Mouse (Mus musculus): ENCODE measurements around the gene Adgrl3.

The Adgrl3 gene

DNA sequence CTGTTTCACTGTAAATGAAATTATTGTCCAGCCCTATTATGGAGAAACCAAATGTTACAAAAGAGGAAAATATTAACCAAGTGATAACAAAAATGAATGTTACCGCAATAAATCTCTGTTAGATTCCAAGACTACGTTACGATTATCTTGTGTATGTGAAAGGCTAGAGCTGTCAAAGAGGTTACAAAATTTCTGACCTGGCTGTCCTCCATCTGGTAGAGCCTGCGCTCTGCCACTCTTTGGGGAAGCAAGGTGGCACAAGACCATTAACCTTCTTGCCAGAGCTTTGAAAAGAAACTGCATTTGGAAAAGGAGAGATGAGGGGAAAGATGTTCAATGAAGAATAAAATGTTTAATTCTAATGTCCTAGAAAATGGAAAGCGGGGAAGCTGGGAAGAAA lies 562.9 kb downstream of the Adgrl3 start:
- no peak for DNase-seq

DNA sequence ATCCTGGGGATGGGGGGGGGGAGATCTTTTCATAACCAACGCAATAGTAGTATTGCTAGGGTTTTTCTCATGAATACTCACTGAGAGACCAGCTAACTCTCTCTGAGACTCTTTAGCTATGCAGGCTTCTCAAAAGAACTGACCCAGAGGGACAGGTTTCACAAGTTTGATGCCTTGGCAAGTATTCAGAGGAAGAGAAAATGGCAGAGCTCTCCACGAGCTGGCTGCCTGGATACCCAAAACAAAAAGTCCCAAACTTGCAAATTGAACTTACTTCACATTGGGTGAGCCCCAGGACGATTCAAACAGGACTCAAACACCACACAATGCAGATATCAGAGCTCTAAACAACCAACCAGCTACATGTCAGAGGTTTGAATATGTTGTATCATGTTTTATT lies 563.5 kb downstream of the Adgrl3 start:
- DNase-seq, result no peak

DNA sequence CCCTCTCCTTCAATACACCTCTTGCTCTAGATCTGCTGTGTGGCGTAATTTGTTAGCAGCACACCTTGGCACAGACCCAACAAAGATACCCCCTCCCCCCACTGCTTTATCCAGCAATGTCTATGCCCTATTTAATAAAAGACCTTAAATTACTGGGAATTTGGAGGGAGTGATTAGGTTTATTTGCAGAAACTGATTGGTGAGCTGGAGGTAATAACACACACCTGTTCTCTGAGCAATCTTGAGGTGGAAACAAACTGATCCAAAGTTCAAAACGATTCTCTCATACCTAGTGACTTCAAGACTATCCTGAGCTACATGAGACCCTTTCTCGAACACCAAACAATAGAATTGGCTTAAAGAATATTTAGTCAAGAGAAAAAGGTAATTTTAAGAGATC lies 565.0 kb downstream of the Adgrl3 start:
- no peak for DNase-seq

DNA sequence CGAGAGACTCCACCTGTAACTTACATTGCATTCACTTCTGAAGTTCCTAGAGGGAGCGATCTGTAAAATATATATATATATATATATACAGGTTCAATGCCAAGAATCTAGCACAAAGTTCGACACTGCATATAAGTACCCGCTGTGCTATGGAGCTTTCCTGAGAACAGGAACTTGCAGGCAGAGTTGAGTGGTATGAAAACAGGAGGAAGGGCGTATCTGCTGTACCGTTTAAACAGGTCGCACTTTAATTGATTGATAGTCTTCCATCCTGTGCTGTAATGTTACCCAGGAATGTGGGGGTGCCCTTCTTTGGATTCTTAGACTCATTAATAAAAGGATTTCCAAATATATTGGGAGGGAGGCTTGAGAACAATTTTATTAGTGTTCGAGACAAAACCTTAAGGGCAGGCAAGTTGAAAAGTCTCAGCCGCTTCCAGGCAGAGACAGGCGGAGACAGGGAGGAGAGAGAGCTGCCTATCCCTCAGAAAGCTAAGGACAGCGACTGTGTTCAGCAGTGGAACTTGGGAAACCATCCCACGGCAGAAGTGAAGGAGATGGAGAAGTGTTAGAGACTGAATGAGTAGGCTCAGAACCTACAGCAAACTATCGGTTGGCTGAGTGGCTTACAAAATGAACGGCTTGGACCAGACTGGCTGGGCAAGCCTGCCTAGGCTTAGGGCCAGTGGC lies 570.2 kb downstream of the Adgrl3 start:
- no peak for DNase-seq

DNA sequence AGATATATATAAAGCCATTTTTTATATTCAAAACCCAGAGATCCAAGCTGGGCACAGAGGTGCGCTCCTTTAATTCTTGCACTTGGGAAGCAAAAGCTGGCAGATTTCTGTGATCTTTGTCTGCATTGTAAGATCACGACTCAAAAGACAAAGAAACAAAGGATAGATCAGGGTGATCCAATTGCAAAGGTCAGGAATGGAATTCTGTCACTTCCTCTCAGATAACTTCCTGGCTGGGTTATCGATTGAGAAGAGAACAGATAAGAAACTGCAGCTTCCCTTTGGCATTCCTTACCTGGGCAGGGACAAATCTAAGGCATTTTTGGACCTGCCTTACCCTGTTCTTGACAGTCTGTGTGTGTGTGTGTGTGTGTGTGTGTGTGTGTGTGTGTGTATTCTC lies 571.5 kb downstream of the Adgrl3 start:
- no peak for DNase-seq

DNA sequence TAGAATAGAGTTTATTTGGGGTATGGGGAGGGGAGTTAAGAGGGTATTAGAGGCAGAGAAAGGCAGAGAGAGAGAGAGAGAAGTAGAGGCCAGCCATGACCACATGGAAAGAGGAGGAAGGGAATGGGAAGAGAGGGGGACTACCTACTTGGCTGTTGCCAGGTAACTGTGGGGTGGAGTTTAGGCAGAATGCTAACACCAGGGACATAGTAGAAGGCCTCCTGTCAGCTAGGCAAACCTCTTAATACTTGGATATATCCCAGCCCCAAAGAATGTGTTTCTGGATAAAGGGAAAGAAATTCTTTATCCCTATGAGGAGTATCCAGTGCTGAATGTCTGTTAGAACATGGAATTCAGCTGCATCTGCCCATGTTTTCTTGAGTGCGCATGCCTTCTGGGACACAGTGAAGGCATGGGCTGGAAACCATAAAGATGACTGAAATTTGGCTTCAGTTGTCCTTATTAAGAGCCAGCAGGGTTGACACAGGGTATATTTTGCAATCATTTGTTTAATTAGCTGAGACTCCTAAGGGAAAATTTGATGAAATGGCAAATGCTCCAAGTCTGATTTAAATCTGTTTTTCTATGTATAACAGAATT lies 573.6 kb downstream of the Adgrl3 start:
- DNase-seq, result no peak

DNA sequence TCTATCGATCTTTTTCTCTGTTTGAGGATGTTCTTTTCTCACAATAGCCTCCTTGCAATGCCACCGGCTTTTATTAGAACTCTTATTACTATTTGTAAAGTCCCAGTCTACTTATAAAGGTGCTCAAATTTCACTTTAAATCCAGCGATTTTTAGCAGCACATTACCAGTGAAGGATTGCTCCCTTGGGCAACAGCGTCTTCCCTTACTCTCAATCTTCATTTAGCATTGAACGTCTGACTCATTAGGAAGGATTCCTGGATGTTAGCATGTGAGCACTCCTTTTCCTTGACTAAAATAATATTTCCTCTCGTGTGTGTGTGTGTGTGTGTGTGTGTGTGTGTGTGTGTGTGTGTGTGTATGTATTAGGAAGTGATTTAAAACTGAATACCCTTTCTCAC lies 578.1 kb downstream of the Adgrl3 start:
- DNase-seq, result no peak

DNA sequence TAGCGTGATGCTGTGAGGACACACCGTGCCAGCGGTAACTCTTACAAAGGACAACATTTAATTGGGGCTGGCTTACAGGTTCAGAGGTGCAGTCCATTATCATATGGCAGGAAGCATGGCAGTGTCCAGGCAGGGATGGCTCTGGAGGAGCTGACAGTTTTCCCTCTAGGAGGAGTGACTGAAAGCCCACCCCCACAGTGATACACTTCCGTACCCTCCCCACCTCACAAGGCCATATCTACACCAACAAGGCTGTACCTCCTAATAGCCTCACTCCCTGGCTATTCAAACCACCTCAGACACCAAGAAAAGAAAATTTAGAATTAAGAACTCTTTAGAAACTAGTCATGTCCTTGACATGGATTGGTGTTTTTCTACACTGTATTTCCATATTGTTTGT lies 583.0 kb downstream of the Adgrl3 start:
- DNase-seq, result no peak

DNA sequence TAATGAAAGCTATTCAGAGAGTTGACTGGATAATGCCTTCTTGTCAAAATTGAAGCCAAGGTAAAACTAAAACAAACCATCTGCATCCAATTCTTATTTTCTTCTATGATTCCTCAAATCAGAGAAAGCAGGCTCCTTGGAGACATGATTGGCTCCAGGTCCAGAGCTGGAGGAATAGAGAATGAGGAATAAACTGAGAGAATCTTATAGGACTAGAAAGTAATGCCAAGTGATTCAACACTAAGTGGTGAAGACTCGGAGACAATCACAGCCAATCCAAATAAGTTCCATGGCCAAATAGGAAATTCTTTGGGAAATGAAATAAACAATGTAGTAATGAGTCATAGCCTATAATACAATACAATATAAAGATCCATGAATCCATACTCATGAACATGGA lies 585.7 kb downstream of the Adgrl3 start:
- DNase-seq, result no peak

DNA sequence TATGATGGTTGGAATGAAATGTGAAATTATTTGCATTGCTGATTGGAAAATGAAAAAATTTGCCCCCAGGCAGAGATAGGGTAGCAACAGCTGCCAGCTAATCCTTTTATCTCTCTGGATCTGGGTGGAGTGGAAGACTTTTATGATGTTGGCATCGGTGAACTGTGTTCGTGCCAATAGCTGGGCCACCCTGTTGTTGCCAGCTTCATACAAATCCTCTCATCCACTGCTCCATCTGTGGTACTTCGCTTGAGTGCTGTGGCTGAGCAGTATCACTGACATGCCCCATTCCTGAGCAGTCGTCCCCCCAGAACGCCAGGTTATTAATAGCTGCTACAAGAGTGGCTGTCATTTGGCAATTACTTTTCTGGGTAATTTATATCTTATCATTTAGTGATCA lies 590.3 kb downstream of the Adgrl3 start:
- DNase-seq, result no peak

DNA sequence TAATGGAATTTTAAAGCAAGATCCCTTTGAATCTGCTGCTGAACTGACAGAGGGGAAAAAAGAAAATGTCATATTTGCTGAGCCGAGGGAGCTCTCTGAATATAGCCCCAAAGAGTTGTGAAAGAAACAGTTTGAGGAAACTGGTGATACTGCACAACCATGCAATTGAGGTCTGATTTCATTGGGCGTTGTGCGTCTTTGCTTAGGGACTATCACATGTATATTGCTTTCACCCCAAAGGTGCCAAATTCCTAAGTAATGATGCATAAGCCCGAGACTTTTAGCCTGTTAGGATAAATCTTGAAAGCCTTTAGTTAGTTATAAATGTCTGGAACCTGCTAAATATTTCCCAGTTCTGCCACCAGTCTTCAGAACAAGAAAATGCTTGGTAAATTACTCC lies 594.7 kb downstream of the Adgrl3 start:
- DNase-seq, result no peak

DNA sequence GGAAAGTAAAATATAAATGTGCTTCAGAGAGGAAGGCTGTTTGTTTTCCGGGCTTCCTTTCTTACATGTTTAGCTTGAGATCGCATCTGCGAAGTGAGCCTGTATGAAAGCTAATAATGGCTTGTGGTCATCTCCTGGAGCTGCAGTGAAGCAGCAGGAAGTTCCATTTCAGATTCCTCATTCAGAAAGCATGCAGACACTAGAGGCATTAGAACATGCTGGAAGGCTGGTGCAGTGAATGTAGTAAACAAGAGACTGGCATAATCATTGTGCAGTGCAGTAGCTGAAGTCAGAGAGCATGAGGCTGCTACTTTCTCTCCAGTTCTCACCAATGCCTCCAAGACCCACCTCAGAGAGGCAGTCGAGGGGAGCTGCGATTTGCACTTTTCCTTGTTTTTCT lies 601.2 kb downstream of the Adgrl3 start:
- no peak for DNase-seq

DNA sequence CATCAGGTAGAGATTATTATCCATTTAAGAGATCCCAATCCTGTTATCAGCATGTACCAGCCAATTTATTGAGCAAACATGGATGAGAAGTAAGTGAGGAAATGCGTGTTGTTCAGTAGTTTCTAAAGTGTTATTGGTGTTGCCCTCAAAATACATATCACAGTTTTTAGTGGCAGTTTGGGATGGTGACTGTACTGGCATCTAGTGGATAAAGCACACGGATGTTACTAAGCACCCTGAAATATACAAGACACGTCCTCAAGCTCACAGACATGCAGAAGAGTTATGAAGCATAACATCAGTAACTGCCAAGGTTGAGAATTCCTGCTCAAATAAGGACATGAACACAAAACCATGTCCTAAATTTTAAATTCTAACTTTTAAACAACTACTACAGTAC lies 601.8 kb downstream of the Adgrl3 start:
- no peak for DNase-seq

DNA sequence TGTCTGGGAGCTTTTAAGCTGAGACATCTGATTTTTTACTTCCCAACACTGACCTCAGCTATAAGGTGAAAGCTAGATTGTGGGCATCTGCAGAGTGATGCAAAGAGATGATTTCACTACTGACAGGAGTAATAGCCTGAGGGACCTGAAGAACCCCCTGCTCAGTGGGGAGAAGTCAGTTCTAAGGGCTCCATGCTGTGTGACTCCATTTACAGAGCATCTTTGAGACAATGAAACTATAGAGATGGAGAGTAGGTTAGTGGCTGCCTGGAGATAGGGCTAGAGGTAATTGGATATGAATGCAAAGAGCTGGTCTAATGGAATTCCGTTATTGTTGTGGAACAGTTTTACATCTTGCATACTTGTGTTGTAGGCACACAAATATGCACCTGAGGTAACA lies 603.9 kb downstream of the Adgrl3 start:
- no peak for DNase-seq

DNA sequence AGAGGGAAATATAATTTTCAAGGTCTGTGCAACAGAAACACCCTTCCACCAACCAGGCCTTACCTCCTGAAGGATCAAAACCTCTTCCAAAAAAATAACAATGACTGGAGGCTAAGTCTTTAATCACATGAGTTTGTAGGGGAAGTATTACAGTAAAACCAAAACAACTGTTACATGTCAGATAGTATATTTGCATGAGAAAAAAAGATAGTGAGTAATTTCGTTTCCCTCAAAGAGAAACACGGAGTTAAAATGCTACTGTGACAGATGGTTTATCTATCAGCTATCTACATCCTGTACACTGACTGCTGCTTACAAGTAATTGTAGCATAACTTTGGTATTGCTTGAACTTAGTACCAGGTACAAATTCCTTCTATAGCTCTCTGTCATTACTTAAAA lies 616.2 kb downstream of the Adgrl3 start:
- DNase-seq, result no peak

DNA sequence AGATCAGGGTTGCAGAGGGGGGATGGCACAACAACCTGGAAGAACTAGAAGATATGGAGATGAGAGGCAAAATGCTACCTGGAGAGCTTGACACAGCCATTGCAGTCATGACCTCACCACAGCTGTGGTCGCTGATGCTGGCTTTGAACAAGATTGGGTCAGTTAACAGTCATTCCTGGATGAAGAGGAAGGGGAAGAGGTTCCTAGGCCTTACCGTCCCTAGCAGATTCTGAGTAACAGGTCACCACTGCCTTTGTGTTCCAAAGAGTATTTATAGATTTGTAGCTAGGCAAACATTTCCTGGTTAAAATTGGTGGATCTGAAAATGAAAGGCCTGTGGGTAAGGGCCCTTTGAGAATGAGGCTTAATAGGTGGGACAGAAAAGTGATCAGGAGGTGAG lies 618.5 kb downstream of the Adgrl3 start:
- DNase-seq, result no peak

DNA sequence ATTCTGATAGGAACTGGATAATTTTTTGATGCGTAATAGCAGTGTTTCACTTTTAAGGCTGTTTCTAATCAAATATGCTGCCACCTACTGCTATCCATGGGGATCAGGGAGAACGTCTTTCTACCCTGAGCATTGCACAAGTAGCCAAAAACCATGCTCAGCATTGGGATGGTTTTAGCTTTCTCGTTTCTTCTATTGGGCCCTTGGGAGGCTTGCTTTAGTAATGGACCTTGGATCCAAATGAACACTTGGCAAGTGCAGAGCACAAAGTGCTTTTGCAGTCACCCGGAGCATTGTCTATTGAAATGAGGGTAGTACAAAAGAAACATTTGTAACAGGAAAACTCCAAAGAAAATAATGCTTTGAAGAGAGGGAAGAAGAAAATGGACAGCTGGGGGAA lies 620.2 kb downstream of the Adgrl3 start:
- DNase-seq, result no peak

DNA sequence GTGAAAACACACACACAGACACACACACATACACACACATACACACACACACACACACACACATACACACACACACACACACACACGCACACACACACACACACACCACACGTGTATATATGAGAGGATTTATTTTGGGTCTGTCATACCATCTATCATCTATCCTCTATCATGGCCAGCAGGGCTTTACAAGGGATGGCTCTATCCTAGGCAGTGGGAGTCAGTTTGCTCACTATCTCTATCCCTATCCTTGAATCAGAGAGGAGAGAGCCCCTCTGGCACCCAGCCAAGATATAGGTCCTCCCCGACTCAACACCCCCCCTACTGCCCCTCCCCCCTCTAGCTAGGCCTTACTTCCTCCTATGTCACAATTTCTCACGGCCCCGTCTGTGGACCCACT lies 625.6 kb downstream of the Adgrl3 start:
- no peak for DNase-seq

DNA sequence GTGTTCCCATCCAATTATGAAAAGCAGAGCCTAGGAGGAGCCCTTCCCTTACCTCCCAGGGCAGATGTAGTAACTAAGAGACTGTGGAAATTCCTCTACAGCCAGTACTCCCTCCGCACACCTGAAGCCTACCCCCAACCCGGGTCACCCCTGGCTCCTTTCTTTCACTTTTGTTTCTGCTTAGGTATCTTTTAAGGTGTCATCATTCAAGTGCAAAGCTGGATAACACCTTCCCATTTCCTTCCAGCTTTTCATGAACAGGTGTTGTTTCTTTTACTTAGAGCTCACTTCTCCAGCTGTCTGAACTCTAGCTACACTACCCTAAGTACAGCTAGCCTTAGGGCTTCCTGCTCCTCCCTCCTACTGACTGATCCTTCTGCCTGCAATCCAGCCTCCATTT lies 634.0 kb downstream of the Adgrl3 start:
- no peak for DNase-seq

DNA sequence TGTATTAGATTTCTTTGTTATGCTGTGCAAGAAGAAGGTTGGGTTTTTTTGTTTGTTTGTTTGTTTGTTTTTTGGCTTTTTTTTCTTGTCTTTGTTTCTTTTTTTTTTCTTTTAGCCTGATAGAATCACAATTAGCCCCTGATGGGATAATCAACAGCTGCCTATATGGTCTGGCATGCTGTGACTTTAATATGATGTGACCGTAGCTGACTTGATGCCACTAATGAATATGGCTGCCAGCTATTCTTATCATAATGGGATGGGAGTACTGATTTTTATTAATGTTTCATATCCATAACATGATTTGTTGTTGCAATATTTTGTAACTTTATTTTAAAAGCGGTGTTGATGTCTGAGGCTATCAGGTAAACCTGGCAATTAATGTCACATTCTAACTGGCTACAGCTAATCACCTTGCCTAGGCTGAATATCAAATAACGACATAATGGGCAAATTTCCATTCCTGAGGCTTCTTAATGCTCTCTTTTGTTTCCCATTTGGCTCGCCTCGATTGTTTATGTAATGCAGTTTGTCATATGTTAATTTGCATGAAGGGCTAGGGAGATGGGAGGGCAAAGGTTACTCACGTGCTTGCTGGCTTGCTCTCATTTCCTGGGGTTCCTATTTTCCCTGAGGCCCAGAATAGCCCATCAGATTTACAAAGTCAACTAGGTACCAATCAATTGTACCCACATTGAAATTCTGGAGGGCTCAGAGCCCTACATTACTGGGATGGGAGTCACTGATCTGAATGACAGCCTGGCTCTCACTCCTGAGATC lies 641.9 kb downstream of the Adgrl3 start:
- DNase-seq, result no peak

DNA sequence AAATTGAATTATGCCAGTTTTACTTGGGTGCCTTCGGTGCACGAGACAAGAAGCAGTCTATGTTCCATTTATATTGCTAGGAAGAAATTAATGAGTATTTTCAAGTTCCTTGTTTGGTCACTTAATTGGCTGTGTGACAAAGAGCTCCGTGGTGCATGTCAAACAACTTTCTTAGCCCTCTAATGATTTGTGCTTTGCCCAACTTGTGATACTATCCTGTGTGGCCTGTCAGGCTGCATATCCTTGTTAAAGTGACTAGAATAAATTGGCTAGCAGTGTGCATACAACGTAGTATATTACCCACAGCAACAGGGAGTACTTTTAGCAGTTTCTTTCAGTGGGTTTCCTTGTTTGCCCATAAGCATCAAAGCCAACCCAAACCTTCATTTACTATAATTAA lies 651.1 kb downstream of the Adgrl3 start:
- DNase-seq, result no peak

DNA sequence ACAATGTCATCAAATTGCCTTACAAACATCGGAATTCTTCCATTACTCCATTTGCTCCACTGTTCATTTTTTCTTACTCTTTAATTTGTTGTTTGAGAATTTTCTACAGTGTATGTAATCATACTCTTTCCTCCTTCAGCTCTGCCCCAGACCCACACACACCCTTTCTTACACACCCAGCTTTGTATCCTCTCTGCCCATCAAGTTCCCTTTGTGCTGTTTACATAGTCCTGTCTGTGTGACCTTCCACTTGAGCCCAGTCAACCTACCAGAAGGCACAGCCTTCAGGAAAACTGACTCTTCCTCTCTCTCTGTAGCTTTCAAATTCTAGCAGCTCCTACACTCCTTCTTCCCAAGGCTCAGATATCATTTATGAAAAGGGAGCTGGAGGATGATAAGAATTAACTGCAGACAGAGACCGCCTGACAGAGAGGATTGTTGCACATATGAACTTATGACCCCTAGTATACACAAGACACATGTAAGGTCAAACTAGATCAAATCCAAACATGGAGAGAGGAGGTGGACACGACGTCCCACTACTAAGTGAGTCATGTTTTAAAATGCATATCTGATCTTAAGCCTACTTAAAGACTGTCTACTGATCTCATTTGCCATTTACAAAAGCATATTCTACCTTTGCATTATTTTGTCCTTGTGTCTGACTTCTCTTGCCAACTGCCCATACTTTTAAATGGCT lies 654.5 kb downstream of the Adgrl3 start:
- DNase-seq, result no peak

DNA sequence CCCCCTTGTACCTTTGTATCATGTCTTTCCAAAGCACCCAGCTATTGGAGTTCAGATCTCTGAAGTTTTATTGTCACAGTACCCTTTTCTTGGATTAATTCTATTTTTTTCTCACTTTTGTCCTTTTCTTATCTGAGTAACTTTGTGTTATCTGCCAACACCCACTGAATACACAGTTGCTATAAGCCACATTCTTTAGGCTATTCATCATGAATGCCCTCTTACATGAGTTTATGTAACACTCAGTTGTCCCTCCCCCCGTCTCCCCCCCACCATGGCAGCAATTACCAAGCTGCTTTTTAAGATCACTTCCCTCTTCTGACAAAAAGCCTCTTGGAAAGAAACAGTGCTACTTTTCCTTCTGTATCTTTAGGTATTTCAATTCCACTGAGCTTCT lies 655.0 kb downstream of the Adgrl3 start:
- no peak for DNase-seq

DNA sequence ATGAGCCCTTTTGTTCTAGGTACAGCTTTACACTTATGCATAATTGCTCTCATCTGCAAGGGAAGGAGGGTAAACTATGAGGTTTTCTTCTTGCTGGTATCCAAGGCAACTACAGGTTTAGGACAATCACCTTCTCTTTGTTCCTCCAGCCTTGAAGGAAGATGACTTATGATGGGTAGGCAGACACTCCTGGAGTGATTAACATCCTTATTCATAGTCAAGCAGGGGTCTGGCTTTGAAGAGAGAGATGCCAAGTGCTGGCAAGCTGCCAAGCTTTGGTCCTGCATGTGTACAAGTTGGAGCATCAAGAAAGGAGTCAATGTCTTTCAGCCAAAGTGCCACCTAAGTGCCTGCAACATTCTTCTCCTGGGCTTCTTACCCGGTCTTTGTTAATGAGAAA lies 657.0 kb downstream of the Adgrl3 start:
- no peak for DNase-seq

All from B cell, adult 2 months (primary cell).